Mouse (Mus musculus) thymus, postnatal 4 days (tissue): ENCODE measurements around the gene Tnf.

Source experiments
- DNase-seq: peaks from one replicate; pipeline ENCODE4 v3.0.0; 2021

The Tnf gene

DNA sequence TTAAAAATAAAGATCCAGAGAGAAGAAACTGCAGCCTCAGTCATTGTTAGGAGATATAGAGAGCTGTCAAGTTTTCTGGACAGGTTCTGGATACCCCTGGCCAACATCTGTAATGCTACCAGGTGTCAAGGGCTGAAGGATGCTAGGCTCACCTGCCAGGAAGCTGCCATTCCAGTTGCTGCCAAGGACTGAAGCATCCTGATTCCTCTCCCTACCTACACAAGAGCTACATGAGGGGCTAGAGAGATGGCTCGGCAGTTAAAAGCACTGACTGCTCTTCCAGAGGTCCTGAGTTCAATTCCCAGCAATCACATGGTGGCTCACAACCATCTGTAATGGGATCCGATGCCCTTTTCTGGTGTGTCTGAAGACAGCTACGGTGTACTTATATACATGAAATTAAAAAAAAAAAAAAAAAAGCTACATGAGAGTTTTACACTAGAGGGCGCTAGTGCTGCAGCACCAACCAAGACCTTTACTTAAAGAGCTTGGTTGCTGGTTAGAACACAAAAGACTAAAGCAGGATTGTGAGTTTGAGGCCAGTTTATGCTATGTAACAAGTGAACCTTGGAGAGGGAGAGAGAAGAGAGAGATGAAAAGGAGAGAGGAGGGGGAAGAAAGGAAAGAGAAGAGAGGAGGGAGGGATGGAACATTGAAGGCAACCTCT lies 33.1 kb downstream of the Tnf start:
- no peak for DNase-seq

DNA sequence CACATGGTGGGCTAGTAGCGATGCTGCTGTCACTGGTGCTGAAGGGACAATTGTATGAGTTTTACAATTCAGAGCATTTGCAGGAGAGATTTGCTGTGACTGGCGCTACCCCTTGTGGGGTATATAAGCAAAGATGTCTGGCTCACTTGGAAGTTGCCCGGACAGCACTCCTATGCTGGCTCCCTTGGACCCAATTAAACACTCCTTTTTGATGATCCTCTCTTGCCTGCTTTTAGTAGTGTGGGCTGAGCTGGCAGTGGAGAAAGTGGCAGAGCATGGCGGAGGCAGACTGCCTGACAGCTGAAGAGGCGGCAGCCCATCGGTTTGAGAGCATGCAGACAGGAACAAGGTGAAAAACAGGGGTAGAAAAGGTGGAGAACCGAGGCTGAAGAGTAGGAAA lies 34.0 kb downstream of the Tnf start:
- DNase-seq = no peak

DNA sequence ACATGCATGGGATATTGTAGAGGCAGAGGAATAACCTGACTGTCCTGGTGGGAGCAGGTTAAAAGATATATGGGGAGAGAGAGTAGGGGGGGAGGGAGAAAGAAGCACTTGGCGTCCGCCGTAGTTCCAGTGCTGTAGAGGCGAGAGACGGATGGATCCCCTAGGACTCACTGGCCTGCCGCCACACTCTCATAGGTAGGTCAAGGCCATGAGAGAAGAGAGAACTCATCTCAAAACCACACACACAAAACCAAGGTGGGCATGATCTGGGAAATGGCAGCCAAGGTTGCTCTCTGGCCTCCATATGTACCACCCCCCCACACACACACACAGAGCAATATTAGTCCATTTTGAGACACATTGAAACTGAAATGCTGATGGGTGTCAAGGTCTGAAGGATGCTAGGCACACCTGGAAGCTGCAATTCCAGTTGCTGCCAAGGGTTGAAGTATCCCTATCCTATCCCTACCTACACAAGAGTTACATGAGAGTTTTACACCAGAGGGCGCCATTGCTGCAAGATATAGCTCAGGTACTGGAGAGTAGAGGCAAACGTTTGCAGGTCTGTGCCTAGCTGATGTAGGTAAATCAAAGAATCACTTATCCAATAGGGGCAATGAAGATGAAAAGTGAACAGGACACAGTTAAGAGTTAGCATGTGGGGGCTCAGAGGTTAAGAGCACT lies 35.3 kb downstream of the Tnf start:
- DNase-seq = peak; percentile 80

DNA sequence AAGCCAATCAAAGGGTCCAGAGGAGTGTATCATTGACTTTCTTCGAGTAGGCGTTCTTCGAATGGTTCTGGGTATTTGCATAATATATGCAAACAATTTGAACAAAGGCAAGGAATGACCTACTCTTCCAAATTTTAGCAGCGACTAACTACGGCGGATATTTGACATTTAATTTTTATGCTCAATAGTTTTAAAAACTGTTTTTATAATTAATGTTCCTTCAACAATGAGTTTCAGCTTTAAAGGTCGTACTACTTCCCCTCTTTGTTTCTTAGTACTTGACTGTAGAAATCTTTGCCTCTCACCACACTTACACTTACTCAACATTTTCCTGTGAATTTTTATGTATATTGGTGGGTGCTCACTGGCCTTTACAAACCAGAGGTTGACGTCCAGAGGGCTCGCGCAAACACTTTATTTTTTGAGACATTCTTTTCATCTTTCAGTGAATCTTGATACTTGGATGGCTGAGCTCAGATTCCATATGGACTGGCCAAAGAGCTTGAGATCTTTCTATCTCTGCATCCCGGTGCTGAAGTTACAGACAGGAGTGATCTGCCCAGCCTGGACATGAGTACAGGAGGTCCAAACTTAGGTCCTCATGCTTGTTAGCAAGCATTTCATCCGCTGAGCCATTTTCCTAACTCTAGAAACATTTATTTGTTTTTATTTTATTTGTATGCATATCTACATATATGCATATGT lies 36.2 kb downstream of the Tnf start:
- DNase-seq = no peak

DNA sequence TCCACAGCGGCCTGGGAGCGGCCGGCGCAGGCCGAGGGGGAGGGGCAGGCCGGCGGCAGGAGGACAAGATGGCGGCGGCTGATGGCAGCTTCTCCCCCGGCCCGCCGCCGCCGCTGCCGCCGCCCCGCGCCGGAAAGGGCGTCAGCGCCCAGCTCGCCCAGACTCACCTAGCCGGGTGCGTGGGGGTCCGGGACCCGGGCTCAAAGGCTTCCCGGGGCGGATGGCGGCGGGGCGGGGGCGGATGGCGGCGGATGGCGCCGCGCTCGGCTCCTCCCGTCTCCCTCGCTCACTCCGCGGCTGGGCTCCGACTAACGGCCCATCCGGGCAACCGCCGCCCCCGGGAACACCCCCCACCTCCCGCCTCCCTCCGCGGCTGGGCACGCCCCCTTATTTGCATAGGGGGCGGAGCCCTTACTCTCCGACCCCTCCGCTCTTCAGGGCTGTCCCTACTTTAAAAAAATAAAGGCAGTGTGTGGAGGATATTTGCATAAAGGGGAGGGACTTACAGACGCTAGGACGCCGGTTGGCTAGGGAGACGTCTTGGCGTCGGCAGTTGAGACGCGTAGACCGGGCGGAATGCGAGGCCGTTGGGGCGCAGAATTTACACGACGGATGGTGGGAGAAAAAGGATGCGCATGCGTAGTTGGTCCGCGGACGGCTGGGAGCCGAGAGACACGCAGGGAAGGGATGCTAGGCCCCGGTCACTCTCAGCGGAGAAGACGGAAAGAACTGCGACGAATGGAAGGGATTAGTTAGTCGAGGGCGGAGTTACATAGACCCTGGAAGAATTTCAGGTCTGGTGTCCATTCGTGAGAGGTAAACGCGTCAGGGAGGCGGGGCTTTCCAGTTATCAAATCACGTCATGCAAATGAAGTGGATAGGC lies 37.0 kb downstream of the Tnf start, which contains the start of gene Prrc2a:
TSS of gene Prrc2a (minus strand) at position 330 of the 883 bp plus-strand sequence.
- DNase-seq = peak; percentile 97

DNA sequence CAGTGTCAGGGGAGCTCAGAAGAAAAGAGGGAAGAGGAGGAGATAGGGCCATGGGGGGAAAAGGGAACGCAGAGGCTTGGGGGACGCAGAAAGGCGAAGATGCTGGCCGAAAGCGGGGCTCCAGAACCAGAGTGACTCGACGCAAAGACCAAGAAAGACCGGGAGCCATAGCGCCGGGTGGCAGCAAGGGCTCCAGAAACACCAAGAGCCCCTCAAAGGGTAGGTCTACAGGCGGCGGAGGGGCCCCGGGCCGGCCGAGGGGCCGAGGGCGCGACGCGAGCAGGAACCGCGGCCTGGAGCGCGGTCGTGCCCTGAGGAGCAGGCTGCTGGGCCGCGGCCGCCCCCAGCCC lies 37.6 kb downstream of the Tnf start:
- no peak for DNase-seq

DNA sequence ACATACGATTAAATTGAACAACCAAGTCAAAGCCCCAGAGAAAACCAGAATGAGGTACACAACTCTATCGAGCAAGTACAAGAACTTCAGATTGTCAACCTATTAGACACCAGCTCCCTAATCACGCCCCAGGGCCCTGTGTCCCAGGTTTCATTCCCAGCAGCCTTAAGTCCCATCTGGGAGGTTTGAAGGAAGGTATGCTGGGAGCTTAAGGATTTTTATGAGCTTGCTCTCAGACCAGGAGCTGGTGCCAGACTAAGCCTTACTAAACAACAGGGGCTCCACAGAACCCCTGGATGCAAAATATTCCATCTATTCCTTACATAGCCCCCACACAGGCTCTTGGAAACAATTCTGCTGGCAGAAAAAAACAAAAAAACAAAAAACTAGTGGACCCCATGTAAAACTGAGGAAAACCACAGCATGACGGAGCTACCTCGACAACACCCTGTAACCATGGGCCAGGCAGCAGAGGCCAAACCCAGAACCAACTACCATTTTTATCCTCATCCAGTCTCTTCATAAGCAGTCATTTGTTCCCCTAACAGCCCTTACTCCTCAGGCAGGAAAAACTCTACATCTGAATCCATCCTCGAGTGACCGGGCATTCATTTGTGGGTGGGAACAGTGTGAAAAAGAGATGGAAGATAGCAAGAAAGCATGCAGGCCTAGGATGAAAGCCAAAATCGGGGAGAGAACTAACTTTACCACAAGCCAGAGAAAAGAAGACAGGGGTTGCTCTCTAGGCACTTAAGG lies 38.3 kb downstream of the Tnf start:
- no peak for DNase-seq

DNA sequence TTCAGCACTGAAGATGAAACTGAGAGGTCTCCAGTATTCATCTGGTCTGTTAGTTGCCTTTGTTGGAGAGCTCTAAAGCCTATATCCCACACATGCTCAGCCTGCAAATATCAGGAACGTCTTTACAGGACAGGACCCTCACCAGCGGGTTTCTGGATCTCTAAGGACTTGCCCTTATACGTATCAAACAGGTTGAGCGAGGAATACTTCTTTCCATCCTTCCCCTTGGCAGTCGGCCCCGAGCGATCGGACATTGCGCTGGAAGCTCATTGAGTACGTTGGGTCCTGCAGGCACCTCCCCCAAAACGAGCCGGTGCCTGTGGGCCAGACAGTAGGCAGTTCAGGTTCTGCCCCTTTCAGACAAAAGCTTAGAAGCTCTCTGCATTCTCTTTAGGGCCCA lies 39.1 kb downstream of the Tnf start:
- no peak for DNase-seq

DNA sequence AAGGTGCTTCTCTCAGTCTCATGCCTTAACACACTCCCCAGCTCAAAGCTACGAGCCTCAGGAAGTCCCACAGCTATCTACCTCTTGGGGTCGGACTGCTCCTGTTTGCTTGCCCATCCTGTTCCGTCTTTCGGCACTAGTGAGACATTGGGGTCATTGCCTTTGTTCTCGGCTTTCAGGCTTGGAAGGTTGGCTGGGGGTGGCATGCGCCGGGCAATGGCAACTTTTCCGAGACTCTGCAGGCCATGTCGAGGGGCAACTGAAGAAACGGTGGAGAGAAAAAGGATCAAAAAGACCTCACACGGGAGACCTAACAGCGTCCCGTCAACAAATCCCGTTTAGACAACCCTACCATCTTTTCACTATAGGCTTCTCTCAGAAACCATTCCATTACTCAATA lies 39.7 kb downstream of the Tnf start:
- no peak for DNase-seq

DNA sequence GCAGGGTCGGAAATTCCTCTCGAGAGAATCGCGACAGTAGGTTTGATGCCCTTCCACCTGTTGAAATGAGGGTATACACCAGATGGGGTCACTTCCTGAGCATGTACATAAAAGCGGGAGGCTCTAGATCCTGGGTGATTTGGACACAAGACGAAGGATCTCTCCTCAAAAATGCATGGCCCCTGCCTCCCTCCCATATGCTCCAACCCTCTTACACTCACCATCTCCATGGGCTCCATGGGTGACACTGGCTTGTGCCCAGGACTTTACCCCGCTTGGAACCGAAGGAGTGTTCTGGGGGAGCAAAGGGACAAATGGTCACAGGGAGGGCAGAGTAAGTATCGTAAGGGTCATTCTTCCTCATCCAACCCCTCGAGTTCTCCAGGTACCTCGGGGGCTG lies 40.4 kb downstream of the Tnf start:
- DNase-seq = no peak

DNA sequence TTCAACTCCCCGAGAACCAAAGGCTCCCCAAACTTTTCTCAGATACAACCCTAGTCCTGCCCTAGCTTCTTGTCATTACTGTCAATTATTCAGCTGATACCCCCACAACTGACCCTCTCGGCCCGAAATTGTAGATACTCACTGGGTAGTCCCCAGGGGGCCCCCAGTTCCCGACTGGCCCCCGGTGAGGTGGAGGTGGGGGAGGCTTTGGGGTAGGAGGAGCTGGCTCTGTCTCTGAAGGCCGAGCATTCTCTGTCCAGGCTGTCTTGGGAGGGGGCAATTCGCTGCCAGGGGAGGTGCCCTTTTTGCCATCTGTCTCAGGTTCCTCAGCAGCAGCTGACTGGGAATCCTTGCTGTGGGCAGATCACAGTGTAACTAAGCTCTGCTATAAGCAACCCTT lies 42.2 kb downstream of the Tnf start:
- no peak for DNase-seq

DNA sequence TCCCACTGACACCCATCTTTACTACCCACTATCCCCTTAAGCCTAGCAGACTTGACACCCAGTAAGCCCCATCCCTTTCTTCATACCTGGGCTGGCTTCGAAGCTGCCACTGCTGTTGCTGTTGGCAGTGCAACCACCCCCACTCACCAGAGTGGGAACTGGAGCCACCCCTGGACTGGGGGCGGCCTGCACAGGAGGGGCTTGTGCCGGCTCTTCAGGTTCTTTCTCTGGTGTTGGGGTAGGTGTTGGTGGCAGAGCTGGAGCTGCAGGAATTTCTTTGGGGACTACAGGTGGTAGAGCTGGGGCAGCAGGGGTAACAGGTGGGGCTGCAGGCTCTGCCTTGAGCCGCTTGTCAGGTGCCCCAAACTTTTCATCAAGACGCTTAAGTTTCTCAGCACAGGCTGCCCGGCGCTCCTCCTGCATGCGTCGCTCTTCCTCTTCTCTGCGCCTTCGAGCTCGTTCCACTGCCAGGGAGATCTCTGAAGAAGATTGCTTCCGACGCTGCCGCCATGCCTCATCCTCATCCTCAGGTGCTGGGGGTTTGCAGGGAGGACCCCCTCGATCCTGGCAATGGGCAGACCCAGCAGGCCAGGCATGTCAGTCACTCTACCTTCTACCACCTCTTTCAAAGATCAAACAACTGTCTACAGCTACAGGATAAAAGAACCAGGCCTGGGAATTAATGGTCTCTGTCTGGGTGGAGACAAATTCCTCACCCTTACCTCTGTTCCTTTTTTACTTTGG lies 42.8 kb downstream of the Tnf start:
- DNase-seq = no peak

DNA sequence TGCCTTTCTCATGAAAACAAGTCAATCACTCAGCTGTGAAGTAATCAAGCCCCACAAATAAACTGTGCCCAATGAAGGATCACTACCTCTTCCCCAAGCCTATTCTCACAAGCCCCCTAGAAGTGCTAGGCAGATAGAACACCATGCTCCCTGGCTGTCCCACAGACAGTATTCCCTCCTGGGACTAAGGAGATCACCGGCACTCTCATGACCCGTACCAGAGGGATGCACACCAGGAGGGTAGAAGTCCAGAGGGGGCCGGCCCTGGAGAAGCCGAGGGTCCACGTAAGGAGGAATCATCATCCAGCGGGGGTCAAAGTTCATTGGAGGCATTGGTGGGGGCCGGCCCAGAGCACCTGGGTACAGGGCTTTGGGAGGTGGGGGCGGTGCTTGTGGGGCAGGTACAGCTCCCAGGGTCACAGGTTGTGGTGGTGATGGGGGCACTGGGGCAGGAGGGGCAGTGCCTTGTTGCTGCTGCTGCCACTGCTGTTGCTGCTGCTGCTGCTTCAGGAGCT lies 44.1 kb downstream of the Tnf start:
- no peak for DNase-seq

DNA sequence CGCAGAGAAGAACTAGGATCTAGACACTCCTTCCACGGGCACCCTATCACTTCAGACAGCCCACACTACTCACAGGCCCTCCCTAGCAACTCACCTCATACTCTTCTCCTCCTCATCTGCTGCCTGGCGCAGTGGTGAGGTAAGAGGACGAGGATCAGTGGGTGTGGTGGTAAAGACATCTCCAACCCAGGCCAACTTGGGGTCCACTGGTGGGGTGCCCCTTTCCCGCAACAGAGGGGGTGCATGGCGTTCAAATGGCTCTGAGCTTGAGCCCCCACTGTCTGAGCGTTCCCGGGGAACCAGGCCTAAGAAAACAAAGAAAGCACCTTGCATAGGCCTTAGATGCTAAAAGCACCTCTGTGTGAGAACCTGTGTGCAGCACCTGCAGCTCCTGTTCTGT lies 44.6 kb downstream of the Tnf start:
- no peak for DNase-seq

DNA sequence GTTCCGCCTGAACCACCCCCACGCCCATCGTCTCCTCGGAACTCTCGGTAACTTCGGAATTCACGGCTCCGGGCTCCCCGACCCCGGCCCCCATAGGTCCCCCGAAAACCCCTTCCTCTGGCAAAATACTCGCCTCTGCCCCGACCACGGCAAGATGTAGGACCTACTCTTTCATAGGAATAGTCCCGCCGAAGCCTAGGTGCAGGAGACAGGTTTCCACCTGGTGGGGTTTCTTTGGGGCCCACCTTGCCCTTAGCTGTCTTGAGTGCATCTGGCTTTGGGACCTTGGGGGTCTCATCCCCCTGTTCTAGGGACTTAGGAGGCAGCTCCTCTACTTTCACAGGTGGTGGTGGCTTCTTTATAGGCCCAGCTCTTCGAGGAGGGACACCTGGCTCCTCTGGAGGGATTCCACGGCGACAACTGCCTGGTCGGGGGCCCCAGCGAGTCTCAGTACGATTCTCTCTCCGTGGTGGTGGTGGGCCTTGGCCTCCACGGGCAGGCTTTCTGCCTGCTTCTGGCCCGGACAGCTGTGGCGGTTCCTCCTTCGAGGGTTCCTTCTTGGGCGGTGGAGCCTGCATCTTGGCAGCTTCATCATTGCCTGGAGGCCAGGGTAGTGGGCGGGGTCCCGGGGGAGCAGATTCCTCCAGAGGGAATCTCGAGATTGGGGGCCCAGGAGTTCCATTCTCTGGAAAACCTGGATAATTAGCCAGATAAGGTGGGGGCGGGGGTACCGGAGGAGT lies 45.2 kb downstream of the Tnf start:
- no peak for DNase-seq

DNA sequence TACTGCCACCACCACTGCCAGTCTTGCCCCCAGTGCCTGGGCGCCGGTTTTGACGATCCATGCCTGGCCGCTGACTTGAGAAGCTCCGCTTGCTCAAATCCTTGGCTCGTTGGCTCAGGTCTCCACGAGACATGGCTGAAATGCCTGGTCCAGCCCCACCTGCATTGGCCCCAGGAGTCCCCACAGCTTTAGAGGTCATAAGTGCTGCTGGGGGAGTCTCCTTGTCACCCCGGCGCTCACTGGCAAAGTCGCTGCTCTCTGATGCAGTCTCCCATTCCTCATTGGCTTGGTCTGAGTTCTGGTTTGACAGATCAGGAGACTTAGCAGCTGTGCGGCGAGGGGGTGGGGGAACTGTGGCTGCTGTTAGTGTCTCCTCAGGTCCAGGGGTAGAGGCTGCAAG lies 46.4 kb downstream of the Tnf start:
- no peak for DNase-seq

DNA sequence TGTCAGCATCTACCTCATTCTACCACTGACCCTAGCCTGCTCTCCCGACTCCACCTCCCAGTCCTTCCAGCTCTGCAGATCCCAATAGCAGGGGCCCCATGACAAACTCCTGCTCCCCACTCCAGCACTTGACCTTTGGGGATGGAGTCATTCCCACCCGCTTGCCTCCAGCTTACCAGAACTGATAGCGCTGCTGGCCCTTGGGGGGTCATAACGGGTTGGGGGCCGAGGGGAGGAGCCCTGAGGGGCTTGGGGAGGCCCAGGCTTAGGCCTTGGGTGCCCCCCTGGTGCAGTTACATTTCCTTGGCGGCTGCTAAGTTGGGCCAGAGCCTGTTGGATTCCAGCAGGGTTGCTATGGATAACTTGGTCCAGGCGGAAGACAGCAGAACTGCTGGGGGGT lies 47.2 kb downstream of the Tnf start:
- no peak for DNase-seq

DNA sequence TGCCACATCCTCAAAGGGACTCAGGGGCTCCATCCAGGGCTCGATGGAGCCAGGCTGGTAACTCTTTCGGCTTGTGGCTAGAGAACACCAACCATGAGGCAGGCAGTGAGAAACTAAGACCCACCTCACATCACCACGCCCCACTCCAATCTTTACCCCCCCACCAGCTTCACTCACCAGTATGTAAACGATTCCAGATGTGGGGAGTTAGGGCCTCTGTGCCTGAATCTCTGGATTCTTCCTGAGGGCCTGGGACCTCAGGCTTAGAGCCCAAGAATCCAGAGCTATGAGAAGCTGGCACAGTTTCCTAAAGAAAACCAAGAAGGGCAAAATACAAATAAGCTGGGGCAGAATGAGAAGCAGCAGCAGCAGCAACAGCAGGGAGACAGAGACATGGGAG lies 47.9 kb downstream of the Tnf start:
- no peak for DNase-seq

DNA sequence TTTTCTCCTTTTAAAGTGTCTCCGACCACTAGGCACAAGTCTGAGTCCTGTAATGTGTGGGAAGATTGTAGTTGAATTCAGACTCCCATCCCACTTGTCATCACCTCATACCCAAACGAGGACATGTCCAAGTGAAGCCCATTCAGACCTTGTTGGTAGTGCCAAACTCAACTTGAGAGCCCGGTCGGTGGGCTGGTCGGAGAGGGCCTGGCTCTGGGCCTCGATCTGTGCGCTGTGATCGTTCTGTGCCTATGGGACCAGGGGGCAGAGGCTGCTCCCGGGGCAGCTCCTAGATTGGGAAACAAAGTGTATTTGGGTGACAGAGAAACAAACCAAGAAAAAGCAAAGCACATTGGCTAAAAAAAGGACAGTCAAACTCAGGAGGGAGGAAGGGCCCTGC lies 48.7 kb downstream of the Tnf start:
- DNase-seq = no peak

DNA sequence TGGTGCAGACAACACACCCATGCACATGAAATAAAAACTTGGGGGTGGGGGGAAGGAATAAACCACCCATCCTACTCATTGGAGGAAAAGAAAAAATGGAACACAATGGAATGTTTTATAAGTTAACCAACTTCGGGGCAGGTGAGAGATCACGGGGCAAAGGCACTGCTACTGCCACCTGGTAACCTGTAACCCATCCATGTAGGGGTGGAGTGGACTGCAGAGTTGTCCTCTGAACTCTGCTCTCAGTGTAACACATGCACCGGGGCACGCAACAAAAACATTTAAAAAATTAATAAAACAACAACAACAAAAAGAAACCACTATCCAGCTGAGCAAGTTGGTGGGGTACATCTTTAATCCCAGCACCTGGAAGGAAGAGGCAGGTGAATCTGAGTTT lies 49.7 kb downstream of the Tnf start:
- no peak for DNase-seq
